Comparison of ENCODE assay signal across 11 mouse cellular contexts in genomic region chr10:69531569-69531968, GRCm38 (mm10).
DNase-seq lines count a peak whose midpoint lies in the region; TF ChIP-seq lines count a peak whose summit lies in the region.
"Had no signal": no experiment of that assay in that cellular context is flagged by ENCODE, and none has a peak within 500 bp of the region (broad histone marks: within the 10 kb centered on the region; RNA-seq: fewer than 3 reads in every experiment).

No protein-coding gene starts in this region.

- H3K4me3 ChIP-seq in layer of hippocampus, adult 2 months, result no peak overlapping the region
- H3K4me3 ChIP-seq: embryonic facial prominence, embryonic 12.5 days; neural tube, embryonic 12.5 days had no signal

- DNase-seq in adrenal gland, postnatal 10 days, result peak; percentile 8
- no peak for DNase-seq in adrenal gland, postnatal 36 days
- DNase-seq in layer of hippocampus, adult 2 months (ENCODE audit: low spot score in 2 of 2), result no peak
- no peak for DNase-seq in layer of hippocampus, postnatal 36 days
- DNase-seq in thymus, postnatal 14 days, result peak; percentile 10
- no peak for DNase-seq in thymus, adult 18-20 months
- peak; percentile 52 for DNase-seq in testis, postnatal 10 days (ENCODE audit: low spot score)
- DNase-seq in urinary bladder, postnatal 25 days (ENCODE audit: low spot score), result no peak
- DNase-seq: lung, postnatal 36 days had no signal

- no peak overlapping the region for H3K27ac ChIP-seq in layer of hippocampus, adult 2 months
- H3K27ac ChIP-seq: embryonic facial prominence, embryonic 12.5 days; neural tube, embryonic 12.5 days had no signal

- peak; percentile 71 for TF ChIP-seq CTCF in layer of hippocampus, adult 2 months (conservative IDR thresholded peaks at IDR 0.05)

Comparison
In these comparisons a context has a peak if more than half of its experiments do, and no peak if none do; other contexts are left out.
1. DNase-seq: peak in adrenal gland, postnatal 10 days (single experiment), thymus, postnatal 14 days (single experiment) and testis, postnatal 10 days (single experiment); none in adrenal gland, postnatal 36 days (0 of 2), layer of hippocampus, adult 2 months (0 of 2), layer of hippocampus, postnatal 36 days (0 of 2), thymus, adult 18-20 months (0 of 2) and urinary bladder, postnatal 25 days (single experiment).